Comparison of ENCODE assay signal across 12 mouse cellular contexts in the genomic region with DNA sequence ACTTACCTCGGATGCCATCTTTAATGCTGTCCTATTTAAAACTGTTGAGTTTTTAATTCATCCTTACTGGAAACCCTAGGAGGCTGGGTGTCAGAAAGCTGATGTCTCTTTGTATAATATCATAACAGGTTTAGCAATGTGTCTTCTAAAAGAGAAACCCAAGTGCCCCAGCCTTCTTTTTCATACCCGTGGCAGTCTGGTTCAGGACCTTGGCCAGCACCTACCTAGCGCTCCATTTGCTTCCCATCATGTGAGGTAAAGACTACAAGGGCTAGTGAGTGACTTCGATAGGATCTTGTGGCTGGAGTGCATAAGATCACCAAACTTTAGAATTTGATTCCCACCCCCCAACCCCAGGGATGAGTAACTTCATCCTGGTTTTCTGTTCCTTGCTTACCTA. TPM values are rescaled to one million over a fixed set of nuclear protein-coding genes. Genes with fewer than 3 reads are reported as not detected.
A peak's percentile ranks its signal among the peaks of the same experiment; 100 is the strongest.
DNase-seq lines count a peak whose midpoint lies in the region; ATAC-seq lines count a peak whose summit lies in the region.
"Had no signal": no experiment of that assay in that cellular context is flagged by ENCODE, and none has a peak within 500 bp of the region (broad histone marks: within the 10 kb centered on the region; RNA-seq: fewer than 3 reads in every experiment).

No protein-coding gene starts in this region.

- H3K27me3 ChIP-seq in hindbrain, embryonic 10.5 days (ENCODE audit: insufficient read depth, poor library complexity, severe bottlenecking): no peaks in the 10 kb centered on the region
- no peaks in the 10 kb centered on the region for H3K27me3 ChIP-seq in hindbrain, embryonic 13.5 days
- H3K27me3 ChIP-seq in splenic B cell, adult 2 months (ENCODE audit: control insufficient read depth, insufficient read depth, low read length, poor library complexity, severe bottlenecking): no peaks in the 10 kb centered on the region
- H3K27me3 ChIP-seq: embryonic facial prominence, embryonic 15.5 days had no signal

- H3K9ac ChIP-seq in hindbrain, embryonic 13.5 days: no peak overlapping the region
- H3K9ac ChIP-seq: embryonic facial prominence, embryonic 15.5 days had no signal

- peak; percentile 30 for DNase-seq in hindbrain, embryonic 10.5 days (ENCODE audit: low spot score)
- peak; percentile 11 for DNase-seq in thymus, postnatal 14 days
- no peak for DNase-seq in thymus, postnatal 25 days
- peak; percentile 23 for DNase-seq in embryo, embryonic 9.5 days (ENCODE audit: extremely low spot score)
- peak; percentile 8 for DNase-seq in splenic B cell, adult 2 months (ENCODE audit: low read depth, low spot score)
- no peak for DNase-seq in cerebellum, adult 9-11 months
- DNase-seq in cerebellum, adult 18-20 months: no peak
- DNase-seq: layer of hippocampus, postnatal 36 days; right cerebral cortex, postnatal 4 days had no signal

- H3K4me3 ChIP-seq in hindbrain, embryonic 10.5 days: no peak overlapping the region
- H3K4me3 ChIP-seq in hindbrain, embryonic 13.5 days: no peak overlapping the region
- H3K4me3 ChIP-seq: embryonic facial prominence, embryonic 15.5 days; megakaryocyte, embryonic 14.5 days had no signal

- ATAC-seq in hindbrain, embryonic 13.5 days (ENCODE audit: low FRiP score): no peak

- H3K9me3 ChIP-seq in hindbrain, embryonic 10.5 days: no peaks in the 10 kb centered on the region
- no peaks in the 10 kb centered on the region for H3K9me3 ChIP-seq in hindbrain, embryonic 13.5 days
- H3K9me3 ChIP-seq: embryonic facial prominence, embryonic 15.5 days; megakaryocyte, embryonic 14.5 days had no signal

- peaks cover 35% of the 10 kb centered on the region for H3K36me3 ChIP-seq in hindbrain, embryonic 10.5 days
- peaks cover 71% of the 10 kb centered on the region for H3K36me3 ChIP-seq in hindbrain, embryonic 13.5 days
- H3K36me3 ChIP-seq in splenic B cell, adult 2 months (ENCODE audit: control insufficient read depth, insufficient read depth, low read length, poor library complexity, severe bottlenecking): no peaks in the 10 kb centered on the region
- H3K36me3 ChIP-seq: embryonic facial prominence, embryonic 15.5 days had no signal

- 56% methylated on average over 4 of the region's 4 CpGs for WGBS in hindbrain, embryonic 10.5 days
- 65% methylated on average over 4 of the region's 4 CpGs for WGBS in hindbrain, embryonic 13.5 days

- H3K27ac ChIP-seq in hindbrain, embryonic 10.5 days: no peak overlapping the region
- no peak overlapping the region for H3K27ac ChIP-seq in hindbrain, embryonic 13.5 days
- H3K27ac ChIP-seq: embryonic facial prominence, embryonic 15.5 days had no signal

- no peak overlapping the region for H3K4me2 ChIP-seq in hindbrain, embryonic 13.5 days
- H3K4me2 ChIP-seq: embryonic facial prominence, embryonic 15.5 days had no signal

- no peaks in the 10 kb centered on the region for H3K4me1 ChIP-seq in hindbrain, embryonic 10.5 days (replicated peaks)
- H3K4me1 ChIP-seq in hindbrain, embryonic 13.5 days (replicated peaks): no peaks in the 10 kb centered on the region
- H3K4me1 ChIP-seq: embryonic facial prominence, embryonic 15.5 days had no signal

RNA-seq across cellular contexts. Expression of a gene that starts 26.7 kb away (rescaled TPM):
- not detected in 2 replicates for polyA plus RNA-seq in hindbrain, embryonic 10.5 days (2016; fragmentation: Nextera tagmentation; extraction: Ambion mirVana)
- not detected in 2 replicates for polyA plus RNA-seq in hindbrain, embryonic 13.5 days (2015; fragmentation: Nextera tagmentation; extraction: Ambion mirVana)
- polyA plus RNA-seq: embryonic facial prominence, embryonic 15.5 days had no signal

RNA-seq across cellular contexts. Expression of a gene that starts 40.1 kb away (rescaled TPM):
- polyA plus RNA-seq in hindbrain, embryonic 10.5 days (2016; fragmentation: Nextera tagmentation; extraction: Ambion mirVana): 12.4 and 18.2 TPM in 2 replicates
- polyA plus RNA-seq in hindbrain, embryonic 13.5 days (2015; fragmentation: Nextera tagmentation; extraction: Ambion mirVana): 39.6 and 40.4 TPM in 2 replicates

Comparison
In these comparisons a context has a peak if more than half of its experiments do, and no peak if none do; other contexts are left out.
1. DNase-seq: peak in hindbrain, embryonic 10.5 days (single experiment), thymus, postnatal 14 days (single experiment), embryo, embryonic 9.5 days (single experiment) and splenic B cell, adult 2 months (single experiment); none in thymus, postnatal 25 days (single experiment), cerebellum, adult 9-11 months (single experiment) and cerebellum, adult 18-20 months (0 of 2).